Mouse (Mus musculus) lung, postnatal 25 days (tissue): ENCODE measurements around the gene Copz1.
A peak's percentile ranks its signal among the peaks of the same experiment; 100 is the strongest.

Experiments
- DNase-seq: peaks from one replicate; pipeline ENCODE4 v3.0.0; 2022; ENCODE audit warnings: low spot score

Gene Copz1

GRCm38 (mm10) chr15:103310365-103310910 lies 37.9 kb downstream of the Copz1 start, which contains the start of gene Gpr84:
Gene Gpr84 (minus strand): TSS chr15:103310612.
- DNase-seq: no peak

- peak; percentile 71 for DNase-seq
Measured at GRCm38 (mm10) chr15:103313495-103314095, 41.1 kb downstream of the Copz1 start.

GRCm38 (mm10) chr15:103314181-103314580 lies 41.7 kb downstream of the Copz1 start:
- DNase-seq: no peak

- peak; percentile 62 for DNase-seq
Measured at GRCm38 (mm10) chr15:103315011-103315502, 42.5 kb downstream of the Copz1 start.

- DNase-seq: peak; percentile 20
Measured at GRCm38 (mm10) chr15:103315979-103316776, 43.7 kb downstream of the Copz1 start.

GRCm38 (mm10) chr15:103317120-103317519 lies 44.6 kb downstream of the Copz1 start:
- no peak for DNase-seq

- DNase-seq: no peak
Measured at GRCm38 (mm10) chr15:103317731-103318130, 45.2 kb downstream of the Copz1 start.

- no peak for DNase-seq
Measured at GRCm38 (mm10) chr15:103318201-103318816, 45.8 kb downstream of the Copz1 start.

- no peak for DNase-seq
Measured at GRCm38 (mm10) chr15:103321076-103321475, 48.6 kb downstream of the Copz1 start.

- DNase-seq: no peak
Measured at GRCm38 (mm10) chr15:103322396-103322795, 49.9 kb downstream of the Copz1 start.

- peak; percentile 21 for DNase-seq
Measured at GRCm38 (mm10) chr15:103323070-103323454, 50.5 kb downstream of the Copz1 start.

GRCm38 (mm10) chr15:103323455-103324247 lies 51.1 kb downstream of the Copz1 start:
- DNase-seq: peak; percentile 86

GRCm38 (mm10) chr15:103333081-103333615 lies 60.6 kb downstream of the Copz1 start:
- DNase-seq: peak; percentile 29

GRCm38 (mm10) chr15:103333738-103334137 lies 61.2 kb downstream of the Copz1 start:
- DNase-seq: peak; percentile 56

GRCm38 (mm10) chr15:103334194-103334593 lies 61.7 kb downstream of the Copz1 start:
- DNase-seq: no peak

- DNase-seq: no peak
Measured at GRCm38 (mm10) chr15:103335040-103335439, 62.5 kb downstream of the Copz1 start.

GRCm38 (mm10) chr15:103335488-103336235 lies 63.1 kb downstream of the Copz1 start:
- no peak for DNase-seq

- DNase-seq: no peak
Measured at GRCm38 (mm10) chr15:103336996-103337667, 64.6 kb downstream of the Copz1 start.

- no peak for DNase-seq
Measured at GRCm38 (mm10) chr15:103338829-103339165, 66.3 kb downstream of the Copz1 start.
